Mouse (Mus musculus) myocyte (in vitro differentiated cells): ENCODE results near the gene Kif1c. TPM values are rescaled to one million over a fixed set of nuclear protein-coding genes. Genes with fewer than 3 reads are reported as not detected.

Experiments
- H3K27me3 ChIP-seq: one replicate; pipeline ENCODE4 v1.6.1; 2011; ENCODE audit not compliant: control insufficient read depth, insufficient read depth, insufficient read length
- H3K36me3 ChIP-seq: one replicate; pipeline ENCODE4 v1.6.1; 2011; ENCODE audit not compliant: control insufficient read depth, insufficient read depth
- H3K4me2 ChIP-seq: one replicate; pipeline ENCODE4 v1.6.1; 2011; ENCODE audit warnings: low read depth, control low read depth
- H3K4me3 ChIP-seq: one replicate; pipeline ENCODE4 v1.5.1; 2011; ENCODE audit warnings: mild to moderate bottlenecking, control low read depth, moderate library complexity
- H3K79me2 ChIP-seq: one replicate; pipeline ENCODE4 v1.6.1; 2011; ENCODE audit not compliant: control insufficient read depth, insufficient read depth
- H3ac ChIP-seq: one replicate; pipeline ENCODE4 v1.6.1; 2011; ENCODE audit not compliant: control insufficient read depth, insufficient read length
- CEBPB ChIP-seq: IDR thresholded peaks from 2 replicates; pipeline ENCODE4 v1.6.1; 2011; ENCODE audit warnings: mild to moderate bottlenecking, moderate library complexity; ENCODE audit not compliant: poor library complexity, insufficient read depth, severe bottlenecking
- E2F4 ChIP-seq: IDR thresholded peaks from one replicate; pipeline ENCODE4 v1.6.1; 2011; ENCODE audit warnings: mild to moderate bottlenecking, control low read depth, moderate library complexity; ENCODE audit not compliant: insufficient read depth
- MAX ChIP-seq: IDR thresholded peaks from one replicate; pipeline ENCODE4 v1.6.1; 2011; ENCODE audit warnings: low read depth, mild to moderate bottlenecking, control low read depth
- MYOD1 ChIP-seq, 3 experiments: IDR thresholded peaks; one replicate each; pipeline ENCODE4 v1.6.1; 2011; ENCODE audit warnings: control low read depth in 2 of 3, low read depth in 2 of 3, mild to moderate bottlenecking in 2 of 3, moderate library complexity in 1 of 3; ENCODE audit not compliant: insufficient read length in 2 of 3, control insufficient read depth in 1 of 3
- MYOG ChIP-seq, 3 experiments: IDR thresholded peaks; one replicate each; pipeline ENCODE4 v1.6.1; 2011; ENCODE audit warnings: control low read depth in 2 of 3, low read depth in 2 of 3, mild to moderate bottlenecking in 2 of 3; ENCODE audit not compliant: insufficient read length in 2 of 3, control insufficient read depth in 1 of 3, insufficient read depth in 1 of 3
- POLR2A ChIP-seq: IDR thresholded peaks from one replicate; pipeline ENCODE4 v1.6.1; 2011; ENCODE audit warnings: low read depth, mild to moderate bottlenecking, control low read depth, moderate library complexity; ENCODE audit not compliant: insufficient read length
- POLR2AphosphoS2 ChIP-seq: IDR thresholded peaks from one replicate; pipeline ENCODE4 v1.6.1; 2011; ENCODE audit warnings: low read depth, control low read depth; ENCODE audit not compliant: insufficient read length
- REST ChIP-seq: IDR thresholded peaks from one replicate; pipeline ENCODE4 v1.6.1; 2011; ENCODE audit warnings: mild to moderate bottlenecking, control low read depth, moderate library complexity; ENCODE audit not compliant: insufficient read depth, insufficient read length
- SRF ChIP-seq: IDR thresholded peaks from one replicate; pipeline ENCODE4 v1.6.1; 2011; ENCODE audit warnings: low read depth; ENCODE audit not compliant: control insufficient read depth, insufficient read length
- TCF12 ChIP-seq: IDR thresholded peaks from one replicate; pipeline ENCODE4 v1.6.1; 2011; ENCODE audit warnings: mild to moderate bottlenecking, control low read depth; ENCODE audit not compliant: poor library complexity, insufficient read depth, severe bottlenecking
- TCF3 ChIP-seq: IDR thresholded peaks from one replicate; pipeline ENCODE4 v1.6.1; 2011; ENCODE audit warnings: low read depth, control low read depth; ENCODE audit not compliant: insufficient read length
- USF1 ChIP-seq: IDR thresholded peaks from one replicate; pipeline ENCODE4 v1.6.1; 2011; ENCODE audit warnings: low read depth, mild to moderate bottlenecking, control low read depth, moderate library complexity
- polyA plus RNA-seq: library from polyadenylated mRNA; unstranded; fragments of >200 nt; fragmentation: generic; extraction: Trizol; gene quantifications from one replicate; pipeline ENCODE4 v1.2.1, GENCODE M21; 2012; ENCODE audit warnings: missing spikeins

The Kif1c gene
- polyA plus RNA-seq, 1 experiment, result 96.3 TPM

- peak overlapping the region; percentile 94 for H3K4me3 ChIP-seq
- peaks cover 47% of the 10 kb centered on the region for H3K79me2 ChIP-seq
- TF ChIP-seq CEBPB, result no peak
- peak; percentile 74 for TF ChIP-seq TCF12
- TF ChIP-seq TCF3, result peak; percentile 13
- no peak for TF ChIP-seq E2F4
- TF ChIP-seq MYOD1 (IDR thresholded peaks at IDR 0.05; ENCODE audit: control insufficient read depth in 1 of 3, insufficient read length in 2 of 3, low read depth in 2 of 3), result peak; percentile 34 to 85 (median 51)
- TF ChIP-seq SRF, result no peak
- TF ChIP-seq REST, result no peak
- no peak for TF ChIP-seq POLR2A
- TF ChIP-seq MYOG (IDR thresholded peaks at IDR 0.05; ENCODE audit: control insufficient read depth in 1 of 3, insufficient read depth in 1 of 3, insufficient read length in 2 of 3, low read depth in 2 of 3), result peak in 2 of 3 experiments; percentile 82 to 93
- no peak for TF ChIP-seq MAX
- no peak for TF ChIP-seq USF1
- peak overlapping the region; percentile 4 for H3ac ChIP-seq
- peak overlapping the region; percentile 97 for H3K4me2 ChIP-seq
- H3K36me3 ChIP-seq, result peaks cover 27% of the 10 kb centered on the region
- H3K27me3 ChIP-seq, result no peaks in the 10 kb centered on the region
Observed at GRCm38 (mm10) chr11:70658521-70658920, 41.8 kb upstream of the Kif1c start.

DNA sequence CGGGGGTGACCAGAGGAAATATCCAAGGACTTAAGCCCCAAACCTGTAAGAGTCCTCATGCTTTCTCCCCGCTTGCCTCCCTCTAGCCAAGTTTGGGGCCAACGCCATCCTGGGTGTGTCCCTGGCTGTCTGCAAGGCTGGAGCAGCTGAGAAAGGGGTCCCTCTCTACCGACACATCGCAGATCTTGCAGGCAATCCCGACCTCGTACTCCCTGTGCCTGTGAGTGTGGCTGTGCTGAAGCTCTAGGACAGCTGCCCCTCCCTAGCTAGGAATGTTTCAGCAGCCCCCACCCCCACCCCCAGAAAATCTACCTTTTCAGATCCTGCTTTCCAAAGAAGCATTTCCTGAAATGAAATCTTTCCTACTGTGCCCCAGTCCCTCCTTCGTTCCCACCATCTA is 41.4 kb upstream of the Kif1c start:
- peak overlapping the region; percentile 4 for H3ac ChIP-seq
- TF ChIP-seq MYOG (IDR thresholded peaks at IDR 0.05; ENCODE audit: control insufficient read depth in 1 of 3, insufficient read depth in 1 of 3, insufficient read length in 2 of 3, low read depth in 2 of 3), result peak in 1 of 3 experiments; percentile 65
- TF ChIP-seq SRF, result no peak
- no peak for TF ChIP-seq REST
- peak in 2 of 3 experiments; percentile 32 to 37 for TF ChIP-seq MYOD1 (IDR thresholded peaks at IDR 0.05; ENCODE audit: control insufficient read depth in 1 of 3, insufficient read length in 2 of 3, low read depth in 2 of 3)
- no peak for TF ChIP-seq USF1
- TF ChIP-seq POLR2AphosphoS2, result peak; percentile 70
- TF ChIP-seq TCF12, result no peak
- TF ChIP-seq POLR2A, result peak; percentile 58
- no peak for TF ChIP-seq E2F4
- TF ChIP-seq MAX, result no peak
- peaks cover 43% of the 10 kb centered on the region for H3K79me2 ChIP-seq
- H3K36me3 ChIP-seq, result peaks cover 32% of the 10 kb centered on the region
- H3K4me2 ChIP-seq, result peak overlapping the region; percentile 97
- H3K4me3 ChIP-seq, result peak overlapping the region; percentile 94
- H3K27me3 ChIP-seq, result no peaks in the 10 kb centered on the region

GRCm38 (mm10) chr11:70660571-70660970 is 39.8 kb upstream of the Kif1c start:
- Histone ChIP-seq H3K79me2 (peaks cover 45% of the 10 kb centered on the region), H3K4me2 (peak overlapping the region; percentile 97), H3K4me3 (no peak overlapping the region), H3ac (no peak overlapping the region), H3K27me3 (no peaks in the 10 kb centered on the region), H3K36me3 (peaks cover 37% of the 10 kb centered on the region)
- TF ChIP-seq POLR2A (peak; percentile 41), TCF3 (no peak), E2F4 (no peak), MYOD1 (IDR thresholded peaks at IDR 0.05; ENCODE audit: control insufficient read depth in 1 of 3, insufficient read length in 2 of 3, low read depth in 2 of 3) (no peak)

- Histone ChIP-seq H3K27me3 (no peaks in the 10 kb centered on the region), H3K36me3 (peaks cover 37% of the 10 kb centered on the region), H3K4me3 (no peak overlapping the region), H3K4me2 (no peak overlapping the region), H3K79me2 (peaks cover 46% of the 10 kb centered on the region), H3ac (no peak overlapping the region)
- TF ChIP-seq POLR2AphosphoS2, result peak; percentile 89
- no peak for TF ChIP-seq E2F4
- TF ChIP-seq POLR2A, result peak; percentile 58
- TF ChIP-seq SRF, result no peak
- TF ChIP-seq REST, result no peak
Observed at GRCm38 (mm10) chr11:70663101-70663500, 37.2 kb upstream of the Kif1c start.

DNA sequence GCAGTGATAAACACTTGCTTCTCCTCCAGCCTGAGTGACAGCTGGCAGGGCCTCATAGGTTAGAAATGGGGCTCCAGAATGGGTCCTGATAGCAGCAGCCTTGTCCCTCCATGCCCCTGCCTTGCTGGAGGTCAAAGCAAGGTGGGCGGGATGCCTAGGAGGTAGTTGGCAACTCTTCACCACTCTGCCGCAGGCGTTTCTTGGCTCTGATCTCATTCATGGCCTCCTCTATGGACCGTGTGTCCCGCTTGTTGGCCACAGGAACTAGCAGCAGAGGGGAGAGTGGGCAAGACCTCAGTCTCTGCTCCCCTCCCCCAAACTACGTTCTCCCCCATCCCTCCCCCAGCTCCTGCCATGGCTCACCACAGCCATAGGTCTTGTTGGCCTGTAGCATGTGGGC is 36.4 kb upstream of the Kif1c start:
- no peaks in the 10 kb centered on the region for H3K27me3 ChIP-seq
- H3K79me2 ChIP-seq, result peaks cover 38% of the 10 kb centered on the region
- no peak overlapping the region for H3K4me2 ChIP-seq
- TF ChIP-seq POLR2A, result peak; percentile 49
- no peak for TF ChIP-seq MYOG (IDR thresholded peaks at IDR 0.05; ENCODE audit: control insufficient read depth in 1 of 3, insufficient read depth in 1 of 3, insufficient read length in 2 of 3, low read depth in 2 of 3)
- TF ChIP-seq POLR2AphosphoS2, result peak; percentile 93
- no peak overlapping the region for H3K4me3 ChIP-seq
- no peak overlapping the region for H3ac ChIP-seq
- peaks cover 37% of the 10 kb centered on the region for H3K36me3 ChIP-seq
